Mouse (Mus musculus): ENCODE data around the gene C130026I21Rik. TPM values are rescaled to one million over a fixed set of nuclear protein-coding genes. Genes with fewer than 3 reads are reported as not detected.
"Not testable (repeated sequence)": the region's sequence is repeated elsewhere in the genome, so short reads cannot be mapped to it uniquely, and the experiment has no call there.

The C130026I21Rik gene
- polyA plus RNA-seq (2015; fragmentation: Nextera tagmentation; extraction: Ambion mirVana): 0.37 TPM in 1 of 2 replicates, not detected in the other

GRCm38 (mm10) chr1:85270466-85270865 lies at the start of gene C130026I21Rik:
Gene C130026I21Rik, minus strand, starts transcription at chr1:85270566.
- H3K4me1 ChIP-seq; H3K36me3 ChIP-seq; ATAC-seq (ENCODE audit: low FRiP score); H3K4me2 ChIP-seq; H3K4me3 ChIP-seq (replicated peaks); H3K9me3 ChIP-seq (replicated peaks); H3K9ac ChIP-seq (replicated peaks); H3K27ac ChIP-seq (replicated peaks); H3K27me3 ChIP-seq (replicated peaks): not testable (repeated sequence)
- WGBS: no CpG with 5 or more reads among the region's 6 CpGs

- 45% methylated on average over 4 of the region's 5 CpGs for WGBS
- not testable (repeated sequence) for H3K27ac ChIP-seq (replicated peaks); H3K27me3 ChIP-seq (replicated peaks); H3K9ac ChIP-seq (replicated peaks); ATAC-seq (ENCODE audit: low FRiP score); H3K36me3 ChIP-seq; H3K4me2 ChIP-seq; H3K4me3 ChIP-seq (replicated peaks); H3K9me3 ChIP-seq (replicated peaks); H3K4me1 ChIP-seq
Measured at GRCm38 (mm10) chr1:85287063-85287462, 16.7 kb upstream of the C130026I21Rik start.

- not testable (repeated sequence) for ATAC-seq (ENCODE audit: low FRiP score)
- whole genome bisulfite sequencing: 80% methylated on average over 4 of the region's 5 CpGs
Measured at GRCm38 (mm10) chr1:85276421-85276820, 6.1 kb upstream of the C130026I21Rik start.

GRCm38 (mm10) chr1:85258634-85259033 lies 11.7 kb downstream of the C130026I21Rik start:
- H3K9me3 ChIP-seq (replicated peaks); H3K27ac ChIP-seq (replicated peaks); H3K36me3 ChIP-seq; H3K9ac ChIP-seq (replicated peaks); ATAC-seq (ENCODE audit: low FRiP score); H3K4me1 ChIP-seq; H3K4me3 ChIP-seq (replicated peaks); H3K4me2 ChIP-seq; H3K27me3 ChIP-seq (replicated peaks): not testable (repeated sequence)
- WGBS: 53% methylated on average over 2 of the region's 2 CpGs

More at GRCm38 (mm10) chr1:85276421-85276820, 6.1 kb upstream of the C130026I21Rik start:
- H3K4me2 ChIP-seq; H3K9me3 ChIP-seq (replicated peaks); H3K4me3 ChIP-seq (replicated peaks); H3K27me3 ChIP-seq (replicated peaks); H3K4me1 ChIP-seq; H3K27ac ChIP-seq (replicated peaks); H3K36me3 ChIP-seq; H3K9ac ChIP-seq (replicated peaks): not testable (repeated sequence)

GRCm38 (mm10) chr1:85255217-85255616 lies 15.1 kb downstream of the C130026I21Rik start:
- not testable (repeated sequence) for H3K27me3 ChIP-seq (replicated peaks); H3K36me3 ChIP-seq; ATAC-seq (ENCODE audit: low FRiP score); H3K4me1 ChIP-seq; H3K9ac ChIP-seq (replicated peaks); H3K27ac ChIP-seq (replicated peaks); H3K4me2 ChIP-seq; H3K9me3 ChIP-seq (replicated peaks); H3K4me3 ChIP-seq (replicated peaks)
- WGBS: 68% methylated on average over 2 of the region's 3 CpGs

GRCm38 (mm10) chr1:85251211-85251610 lies 19.2 kb downstream of the C130026I21Rik start:
- not testable (repeated sequence) for H3K27ac ChIP-seq (replicated peaks); H3K4me3 ChIP-seq (replicated peaks); H3K4me1 ChIP-seq; H3K4me2 ChIP-seq; H3K9ac ChIP-seq (replicated peaks); H3K36me3 ChIP-seq; ATAC-seq (ENCODE audit: low FRiP score); H3K27me3 ChIP-seq (replicated peaks)
- WGBS: 91% methylated on average over 4 of the region's 4 CpGs
- peaks cover 18% of the 10 kb centered on the region for H3K9me3 ChIP-seq (replicated peaks)

- H3K9me3 ChIP-seq (replicated peaks): peaks cover 19% of the 10 kb centered on the region
- not testable (repeated sequence) for H3K27me3 ChIP-seq (replicated peaks); H3K9ac ChIP-seq (replicated peaks); ATAC-seq (ENCODE audit: low FRiP score); H3K27ac ChIP-seq (replicated peaks); H3K4me1 ChIP-seq; H3K36me3 ChIP-seq; H3K4me2 ChIP-seq; H3K4me3 ChIP-seq (replicated peaks)
- 70% methylated on average over 3 of the region's 3 CpGs for WGBS
Measured at GRCm38 (mm10) chr1:85248985-85249384, 21.4 kb downstream of the C130026I21Rik start.

- H3K4me3 ChIP-seq (replicated peaks); H3K27me3 ChIP-seq (replicated peaks); H3K4me2 ChIP-seq; H3K36me3 ChIP-seq; ATAC-seq (ENCODE audit: low FRiP score); H3K27ac ChIP-seq (replicated peaks); H3K4me1 ChIP-seq; H3K9ac ChIP-seq (replicated peaks): not testable (repeated sequence)
- 76% methylated on average over 8 of the region's 8 CpGs for WGBS
- H3K9me3 ChIP-seq (replicated peaks): peaks cover 25% of the 10 kb centered on the region
Measured at GRCm38 (mm10) chr1:85246776-85247460, 23.4 kb downstream of the C130026I21Rik start.

- not testable (repeated sequence) for H3K36me3 ChIP-seq; H3K27ac ChIP-seq (replicated peaks); H3K4me3 ChIP-seq (replicated peaks); H3K4me1 ChIP-seq; H3K27me3 ChIP-seq (replicated peaks); H3K4me2 ChIP-seq; H3K9ac ChIP-seq (replicated peaks); ATAC-seq (ENCODE audit: low FRiP score)
- peaks cover 27% of the 10 kb centered on the region for H3K9me3 ChIP-seq (replicated peaks)
- WGBS: 84% methylated on average over 5 of the region's 5 CpGs
Measured at GRCm38 (mm10) chr1:85246266-85246665, 24.1 kb downstream of the C130026I21Rik start.

- H3K27me3 ChIP-seq (replicated peaks); H3K4me1 ChIP-seq; H3K27ac ChIP-seq (replicated peaks); H3K4me2 ChIP-seq; H3K9ac ChIP-seq (replicated peaks); ATAC-seq (ENCODE audit: low FRiP score); H3K36me3 ChIP-seq; H3K4me3 ChIP-seq (replicated peaks): not testable (repeated sequence)
- H3K9me3 ChIP-seq (replicated peaks): peaks cover 28% of the 10 kb centered on the region
- WGBS: 70% methylated on average over 3 of the region's 4 CpGs
Measured at GRCm38 (mm10) chr1:85244941-85245340, 25.4 kb downstream of the C130026I21Rik start.

- not testable (repeated sequence) for H3K36me3 ChIP-seq; H3K9ac ChIP-seq (replicated peaks); H3K27me3 ChIP-seq (replicated peaks); H3K4me3 ChIP-seq (replicated peaks); H3K4me2 ChIP-seq; H3K27ac ChIP-seq (replicated peaks); H3K4me1 ChIP-seq; ATAC-seq (ENCODE audit: low FRiP score)
- peaks cover 35% of the 10 kb centered on the region for H3K9me3 ChIP-seq (replicated peaks)
- 78% methylated on average over 2 of the region's 2 CpGs for WGBS
Measured at GRCm38 (mm10) chr1:85243023-85243422, 27.3 kb downstream of the C130026I21Rik start.

GRCm38 (mm10) chr1:85239018-85239775 lies 31.2 kb downstream of the C130026I21Rik start:
- 70% methylated on average over 4 of the region's 4 CpGs for WGBS
- not testable (repeated sequence) for H3K36me3 ChIP-seq; H3K27ac ChIP-seq (replicated peaks); H3K27me3 ChIP-seq (replicated peaks); H3K4me1 ChIP-seq; H3K9ac ChIP-seq (replicated peaks); ATAC-seq (ENCODE audit: low FRiP score); H3K4me2 ChIP-seq; H3K4me3 ChIP-seq (replicated peaks)
- peaks cover 25% of the 10 kb centered on the region; the same call in 1 of the 2 replicates for H3K9me3 ChIP-seq (replicated peaks)

Measured in neural tube, embryonic 15.5 days (tissue).